Mouse (Mus musculus): ENCODE results near the gene Nlgn3. TPM values are rescaled to one million over a fixed set of nuclear protein-coding genes. Genes with fewer than 3 reads are reported as not detected.

The Nlgn3 gene
- polyA plus RNA-seq (2012; rRNA removed) = 0.23 and 0.57 TPM in 2 replicates

DNA sequence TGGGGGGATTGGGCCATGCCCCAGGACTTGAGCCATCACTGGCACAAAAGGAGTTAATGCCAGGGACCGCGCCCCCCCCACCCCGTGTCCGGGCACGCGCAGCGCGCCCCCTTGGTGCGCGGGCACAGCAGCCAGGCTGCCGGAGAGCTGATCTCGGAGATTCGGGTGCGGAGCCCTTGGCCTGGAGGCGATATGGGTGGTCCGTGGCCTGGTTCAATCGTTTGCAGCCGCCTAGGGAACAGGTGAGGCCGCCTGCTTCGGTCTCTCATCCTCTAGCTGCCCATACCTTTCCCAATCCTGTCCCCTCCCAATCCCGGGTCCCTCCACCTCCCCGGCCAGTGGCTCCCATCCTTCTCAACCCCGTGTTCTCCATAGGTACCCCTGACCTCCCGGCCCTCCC is at the start of gene Nlgn3:
Gene Nlgn3 (plus strand): TSS at position 114 of the 400 bp plus-strand sequence.
- TF ChIP-seq CTCF (IDR thresholded peaks at IDR 0.05; ENCODE audit: insufficient read depth, low read length) (no peak), POLR2A (IDR thresholded peaks at IDR 0.05; ENCODE audit: borderline replicate concordance, extremely low read depth, low read depth, low read length) (no peak)
- DNase-seq = no peak
- Histone ChIP-seq H3K4me1 (ENCODE audit: control insufficient read depth, insufficient read depth, low read length) (no peaks in the 10 kb centered on the region), H3K4me3 (replicated peaks; ENCODE audit: extremely low read depth, low read depth, low read length) (no peak within 1 kb of the TSS)
- 35% methylated on average over 24 of the region's 24 CpGs for WGBS

DNA sequence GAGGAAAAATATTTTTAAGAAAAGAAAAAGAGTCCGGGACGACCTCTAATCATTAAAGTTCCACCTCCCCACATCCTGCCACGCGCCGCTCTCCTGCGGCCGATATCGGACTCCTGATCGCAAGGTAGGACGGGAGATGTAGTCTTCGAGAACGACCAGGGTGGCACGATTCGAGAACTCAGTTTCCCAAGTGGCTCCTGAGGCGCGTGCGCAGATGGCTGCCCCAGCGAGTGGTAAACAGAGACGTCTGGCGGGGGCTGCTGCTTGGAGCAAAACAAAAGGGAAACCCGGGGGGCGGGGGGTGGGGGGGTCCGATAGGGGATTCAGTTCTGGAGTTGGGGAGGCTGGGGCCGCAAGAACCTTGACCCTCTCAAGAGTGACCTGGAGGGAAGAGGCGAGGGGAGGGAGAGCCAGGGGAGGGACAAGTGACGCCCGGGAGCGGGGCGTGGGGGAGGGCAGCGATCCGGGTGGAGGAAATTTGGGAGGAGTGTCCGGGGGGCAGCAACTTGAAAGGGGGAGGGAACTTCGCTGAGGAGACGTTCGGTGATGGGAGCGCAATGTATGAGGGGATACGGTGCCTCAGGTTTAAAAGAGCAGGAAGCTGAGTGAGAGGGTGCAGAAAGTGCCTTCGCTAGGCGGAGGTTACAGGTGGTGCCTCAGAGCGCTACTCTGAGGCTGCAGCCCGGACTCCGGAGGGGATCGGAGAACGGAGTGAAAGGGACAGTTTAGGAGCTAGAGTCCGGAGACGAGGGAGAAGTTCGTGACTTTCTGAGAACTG is 44.8 kb upstream of the Nlgn3 start, which contains the start of gene Foxo4:
Gene Foxo4 (plus strand): TSS at position 577 of the 778 bp plus-strand sequence.
- peak; percentile 74 for DNase-seq
- WGBS = 33% methylated on average over 47 of the region's 47 CpGs
- H3K4me3 ChIP-seq (replicated peaks; ENCODE audit: extremely low read depth, low read depth, low read length) = peak within 1 kb of the TSS; percentile 84
- TF ChIP-seq POLR2A (IDR thresholded peaks at IDR 0.05; ENCODE audit: borderline replicate concordance, extremely low read depth, low read depth, low read length) (peak; percentile 62; the same call in 1 of the 2 replicates), CTCF (IDR thresholded peaks at IDR 0.05; ENCODE audit: insufficient read depth, low read length) (no peak)
- H3K4me1 ChIP-seq (ENCODE audit: control insufficient read depth, insufficient read depth, low read length) = peaks cover 5% of the 10 kb centered on the region; the same call in 1 of the 2 replicates

DNA sequence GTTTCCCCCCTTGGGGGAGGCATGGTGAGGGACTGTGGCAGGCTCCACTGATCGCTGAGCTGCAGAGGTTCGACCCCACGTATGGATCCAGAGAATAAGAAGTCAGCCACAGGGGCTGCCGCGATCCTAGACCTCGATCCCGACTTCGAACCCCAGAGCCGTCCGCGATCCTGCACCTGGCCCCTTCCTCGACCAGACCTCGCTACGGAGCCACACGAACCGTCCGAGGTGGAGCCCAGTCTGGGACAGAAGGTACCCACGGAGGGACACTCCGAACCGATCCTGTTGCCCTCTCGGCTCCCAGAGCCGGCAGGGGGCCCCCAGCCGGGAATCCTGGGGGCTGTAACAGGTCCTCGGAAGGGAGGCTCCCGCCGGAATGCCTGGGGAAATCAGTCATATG is 44.2 kb upstream of the Nlgn3 start:
- no peak for TF ChIP-seq POLR2A (IDR thresholded peaks at IDR 0.05; ENCODE audit: borderline replicate concordance, extremely low read depth, low read depth, low read length)
- TF ChIP-seq CTCF (IDR thresholded peaks at IDR 0.05; ENCODE audit: insufficient read depth, low read length) = no peak

DNA sequence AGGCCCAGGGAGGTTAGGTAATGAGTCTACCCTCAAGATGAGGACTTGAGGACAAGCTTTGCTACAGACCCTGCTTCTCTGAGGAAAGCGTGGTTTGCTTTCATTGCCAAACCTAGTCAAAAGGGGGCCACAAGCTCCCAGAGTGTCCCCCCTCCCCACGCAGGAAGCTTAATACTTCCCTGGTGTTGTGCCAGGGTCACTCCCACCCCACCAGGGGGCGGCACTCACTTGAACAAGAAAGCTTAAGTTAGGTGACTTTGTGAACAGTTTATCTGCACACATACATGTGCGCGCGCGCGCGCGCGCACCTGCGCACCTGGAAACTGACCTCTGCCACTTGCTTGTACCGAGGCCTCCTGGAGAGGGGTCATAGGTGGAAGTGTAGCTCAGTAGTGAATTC is 42.4 kb upstream of the Nlgn3 start:
- DNase-seq = no peak
- Histone ChIP-seq H3K4me3 (replicated peaks; ENCODE audit: extremely low read depth, low read depth, low read length) (no peak overlapping the region), H3K4me1 (ENCODE audit: control insufficient read depth, insufficient read depth, low read length) (peaks cover 5% of the 10 kb centered on the region; the same call in 1 of the 2 replicates)
- 74% methylated on average over 13 of the region's 13 CpGs for WGBS
- TF ChIP-seq CTCF (IDR thresholded peaks at IDR 0.05; ENCODE audit: insufficient read depth, low read length) (no peak), POLR2A (IDR thresholded peaks at IDR 0.05; ENCODE audit: borderline replicate concordance, extremely low read depth, low read depth, low read length) (no peak)

More for the DNA sequence above, 44.2 kb upstream of the Nlgn3 start:
- Histone ChIP-seq H3K4me1 (ENCODE audit: control insufficient read depth, insufficient read depth, low read length) (peaks cover 5% of the 10 kb centered on the region; the same call in 1 of the 2 replicates), H3K4me3 (replicated peaks; ENCODE audit: extremely low read depth, low read depth, low read length) (peak overlapping the region; percentile 84)
- DNase-seq = no peak
- 26% methylated on average over 26 of the region's 26 CpGs for WGBS

GRCm38 (mm10) chrX:101260441-101261325 is 38.3 kb upstream of the Nlgn3 start:
- DNase-seq = no peak
- TF ChIP-seq POLR2A (IDR thresholded peaks at IDR 0.05; ENCODE audit: borderline replicate concordance, extremely low read depth, low read depth, low read length) (no peak), CTCF (IDR thresholded peaks at IDR 0.05; ENCODE audit: insufficient read depth, low read length) (no peak)
- no peak overlapping the region for H3K4me3 ChIP-seq (replicated peaks; ENCODE audit: extremely low read depth, low read depth, low read length)
- no peaks in the 10 kb centered on the region for H3K4me1 ChIP-seq (ENCODE audit: control insufficient read depth, insufficient read depth, low read length)
- 44% methylated on average over 13 of the region's 13 CpGs for WGBS

- H3K4me1 ChIP-seq (ENCODE audit: control insufficient read depth, insufficient read depth, low read length) = no peaks in the 10 kb centered on the region; the same call in 1 of the 2 replicates
- no peak within 1 kb of the TSS for H3K4me3 ChIP-seq (replicated peaks; ENCODE audit: extremely low read depth, low read depth, low read length)
- 57% methylated on average over 1 of the region's 1 CpGs for WGBS
- no peak for DNase-seq
- TF ChIP-seq CTCF (IDR thresholded peaks at IDR 0.05; ENCODE audit: insufficient read depth, low read length) (no peak), POLR2A (IDR thresholded peaks at IDR 0.05; ENCODE audit: borderline replicate concordance, extremely low read depth, low read depth, low read length) (no peak)
These were observed 35.1 kb upstream of the Nlgn3 start, which contains the start of gene Gm614 for GRCm38 (mm10) chrX:101263892-101264291. TSS of gene Gm614 (minus strand) at chrX:101263992.

GRCm38 (mm10) chrX:101266631-101267030 is 32.3 kb upstream of the Nlgn3 start:
- no peak for TF ChIP-seq CTCF (IDR thresholded peaks at IDR 0.05; ENCODE audit: insufficient read depth, low read length)
- TF ChIP-seq POLR2A (IDR thresholded peaks at IDR 0.05; ENCODE audit: borderline replicate concordance, extremely low read depth, low read depth, low read length) = no peak
- 86% methylated on average over 6 of the region's 6 CpGs for WGBS
- Histone ChIP-seq H3K4me1 (ENCODE audit: control insufficient read depth, insufficient read depth, low read length) (no peaks in the 10 kb centered on the region; the same call in 1 of the 2 replicates), H3K4me3 (replicated peaks; ENCODE audit: extremely low read depth, low read depth, low read length) (peak overlapping the region; percentile 36)
- no peak for DNase-seq

DNA sequence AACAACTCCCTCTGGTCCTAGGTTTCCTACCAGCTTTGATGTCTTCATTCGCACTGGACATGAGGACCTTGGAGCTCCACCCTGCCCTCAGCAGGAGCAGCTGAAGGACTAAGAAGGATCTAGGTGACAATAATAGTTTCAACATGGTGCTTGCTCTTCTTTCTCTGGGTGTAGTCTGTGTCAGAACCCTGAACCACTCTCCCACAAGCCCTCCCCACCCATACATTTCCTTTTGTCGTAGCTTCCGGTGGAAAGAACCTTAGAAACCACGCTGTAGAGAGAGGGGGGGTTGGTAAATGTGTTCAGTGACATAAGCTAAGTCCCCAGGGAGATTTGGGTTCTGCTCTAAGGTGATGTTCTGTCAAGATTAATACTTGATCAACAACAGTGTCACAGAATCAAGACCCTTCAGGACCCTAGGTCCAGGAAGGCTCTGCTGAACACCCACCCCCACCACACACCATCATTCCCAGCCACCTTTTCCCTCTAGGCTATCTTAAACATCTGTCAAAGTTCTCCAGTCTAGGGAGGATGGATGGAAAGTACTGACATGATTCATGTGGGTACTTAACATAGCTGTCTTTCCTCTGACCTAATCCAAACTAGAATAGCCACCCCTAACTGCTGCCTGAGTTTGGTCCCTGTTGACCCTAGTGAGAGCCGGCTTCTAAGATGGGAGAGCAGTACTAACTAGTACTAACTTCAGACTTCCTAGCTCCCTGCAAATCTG is 30.8 kb upstream of the Nlgn3 start, which contains the start of gene Il2rg:
Gene Il2rg (minus strand): TSS at position 231 of the 730 bp plus-strand sequence.
- no peak for TF ChIP-seq POLR2A (IDR thresholded peaks at IDR 0.05; ENCODE audit: borderline replicate concordance, extremely low read depth, low read depth, low read length)
- no peak for TF ChIP-seq CTCF (IDR thresholded peaks at IDR 0.05; ENCODE audit: insufficient read depth, low read length)
- no peaks in the 10 kb centered on the region; the same call in 1 of the 2 replicates for H3K4me1 ChIP-seq (ENCODE audit: control insufficient read depth, insufficient read depth, low read length)
- DNase-seq = no peak
- WGBS = 46% methylated on average over 5 of the region's 5 CpGs
- H3K4me3 ChIP-seq (replicated peaks; ENCODE audit: extremely low read depth, low read depth, low read length) = peak within 1 kb of the TSS; percentile 66

All from lung, adult 2 months (tissue).